ENCODE assay signal across 18 mouse cellular contexts in the genomic region with DNA sequence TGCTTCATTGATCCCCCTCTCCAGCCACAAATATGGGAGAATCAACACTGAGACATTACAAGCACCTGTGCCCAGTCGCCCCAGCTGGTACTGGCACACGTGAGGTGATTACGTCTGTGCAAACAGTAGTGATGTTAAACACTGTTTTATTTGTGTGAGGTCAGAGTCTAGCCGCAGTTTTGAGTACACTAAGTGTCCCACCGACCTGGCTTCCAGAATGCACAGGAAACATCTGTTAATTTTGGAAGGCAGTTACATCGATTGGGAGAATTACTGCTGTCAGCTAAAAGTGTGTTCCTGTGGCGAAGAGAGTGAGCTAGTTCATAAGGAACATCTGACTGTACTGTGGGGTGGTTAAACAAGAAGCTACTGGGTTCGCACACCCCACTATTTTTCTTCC. TPM values are rescaled to one million over a fixed set of nuclear protein-coding genes. Genes with fewer than 3 reads are reported as not detected.
DNase-seq lines count a peak whose midpoint lies in the region; ATAC-seq and TF ChIP-seq lines count a peak whose summit lies in the region.
"Had no signal": no experiment of that assay in that cellular context is flagged by ENCODE, and none has a peak within 500 bp of the region (broad histone marks: within the 10 kb centered on the region; RNA-seq: fewer than 3 reads in every experiment).

No protein-coding gene starts in this region.

- TF ChIP-seq CTCF in heart, adult 2 months (IDR thresholded peaks at IDR 0.05) = no peak

- no peak overlapping the region for H3K4me3 ChIP-seq in heart, adult 2 months
- H3K4me3 ChIP-seq in brown adipose tissue, adult 24 weeks (ENCODE audit: insufficient read depth, low read depth, low read length) = no peak overlapping the region
- H3K4me3 ChIP-seq in limb, embryonic 13.5 days = no peak overlapping the region
- H3K4me3 ChIP-seq: embryonic facial prominence, embryonic 10.5 days; erythroblast, embryonic 14.5 days; kidney, embryonic 15.5 days; limb, embryonic 15.5 days had no signal

- H3K4me1 ChIP-seq in heart, adult 2 months (ENCODE audit: control insufficient read depth, insufficient read depth, low read length) = peaks cover 8% of the 10 kb centered on the region
- no peaks in the 10 kb centered on the region for H3K4me1 ChIP-seq in brown adipose tissue, adult 24 weeks (ENCODE audit: control insufficient read depth, insufficient read depth, insufficient read length, low read length)
- H3K4me1 ChIP-seq in limb, embryonic 13.5 days = peaks cover 32% of the 10 kb centered on the region
- H3K4me1 ChIP-seq: kidney, embryonic 15.5 days had no signal

- no peak overlapping the region for H3K27ac ChIP-seq in heart, adult 2 months
- H3K27ac ChIP-seq in brown adipose tissue, adult 24 weeks (replicated peaks; ENCODE audit: low read depth, low read length) = 0 out of 2 replicates have a peak overlapping the region, but pooled peaks have one; percentile 10
- 0 out of 2 replicates have a peak overlapping the region, but pooled peaks have one; percentile 17 for H3K27ac ChIP-seq in limb, embryonic 13.5 days
- H3K27ac ChIP-seq: embryonic facial prominence, embryonic 10.5 days; kidney, embryonic 15.5 days; limb, embryonic 15.5 days had no signal

- no peak overlapping the region for H3K9ac ChIP-seq in heart, adult 2 months (ENCODE audit: low read depth, low read length)
- no peak overlapping the region for H3K9ac ChIP-seq in limb, embryonic 13.5 days
- H3K9ac ChIP-seq: kidney, embryonic 15.5 days; limb, embryonic 15.5 days had no signal

- H3K36me3 ChIP-seq in heart, adult 2 months (ENCODE audit: control insufficient read depth, insufficient read depth, low read length) = no peaks in the 10 kb centered on the region; the same call in 1 of the 2 replicates
- H3K36me3 ChIP-seq in limb, embryonic 13.5 days = no peaks in the 10 kb centered on the region
- H3K36me3 ChIP-seq in splenic B cell, adult 2 months (ENCODE audit: control insufficient read depth, insufficient read depth, low read length, poor library complexity, severe bottlenecking) = no peaks in the 10 kb centered on the region
- H3K36me3 ChIP-seq: kidney, embryonic 15.5 days; limb, embryonic 15.5 days had no signal

- H3K27me3 ChIP-seq in heart, adult 2 months (ENCODE audit: control insufficient read depth, insufficient read depth, low read length) = no peaks in the 10 kb centered on the region
- H3K27me3 ChIP-seq in limb, embryonic 13.5 days = no peaks in the 10 kb centered on the region
- no peaks in the 10 kb centered on the region for H3K27me3 ChIP-seq in splenic B cell, adult 2 months (ENCODE audit: control insufficient read depth, insufficient read depth, low read length, poor library complexity, severe bottlenecking)
- H3K27me3 ChIP-seq: kidney, embryonic 15.5 days; limb, embryonic 15.5 days had no signal

- ATAC-seq in limb, embryonic 13.5 days (ENCODE audit: low FRiP score, low read depth) = no peak
- ATAC-seq: forebrain, embryonic 16.5 days had no signal

- no peaks in the 10 kb centered on the region; the same call in 1 of the 2 replicates for H3K79me2 ChIP-seq in heart, adult 2 months (replicated peaks; ENCODE audit: control insufficient read depth, insufficient read depth, low read length)

- no peak overlapping the region for H3K4me2 ChIP-seq in limb, embryonic 13.5 days (replicated peaks)
- H3K4me2 ChIP-seq: kidney, embryonic 15.5 days; limb, embryonic 15.5 days; midbrain, embryonic 11.5 days had no signal

- intact Hi-C loops in heart, postnatal 10 days (cut with DNase I) = no loop called here
- intact Hi-C loops in heart, adult 2 months (cut with DNase I) = no loop called here

- no peaks in the 10 kb centered on the region for H3K9me3 ChIP-seq in limb, embryonic 13.5 days
- H3K9me3 ChIP-seq: embryonic facial prominence, embryonic 10.5 days; G1E; kidney, embryonic 15.5 days; limb, embryonic 15.5 days had no signal

- no peak for TF ChIP-seq EP300 in heart, adult 2 months (IDR thresholded peaks at IDR 0.05; ENCODE audit: insufficient read depth, low read depth, low read length)

- TF ChIP-seq POLR2A in heart, adult 2 months (IDR thresholded peaks at IDR 0.05; ENCODE audit: insufficient read depth, low read depth, low read length) = no peak

- peak; percentile 30 for DNase-seq in heart, postnatal 10 days
- no peak for DNase-seq in heart, adult 2 months
- peak; percentile 8 for DNase-seq in splenic B cell, adult 2 months (ENCODE audit: low read depth, low spot score)
- DNase-seq in adipocyte (ENCODE audit: low spot score) = no peak
- DNase-seq in right cerebral cortex, postnatal 4 days = no peak
- DNase-seq: adrenal gland, postnatal 10 days; cerebellum, postnatal 10 days; retina, postnatal 1 day; thymus, adult 18-20 months had no signal

- 42% methylated on average over 8 of the region's 8 CpGs for whole genome bisulfite sequencing in heart, adult 2 months
- WGBS in limb, embryonic 13.5 days = 41% methylated on average over 8 of the region's 8 CpGs

RNA-seq across cellular contexts. Expression of a gene that starts 24.4 kb away (rescaled TPM):
- total RNA-seq in heart, postnatal 10 days (2021) = 1 to 10 TPM; 5.9 to 6.0 TPM
- 1 to 10 TPM; 4.9 to 5.8 TPM for total RNA-seq in heart, adult 2 months (2021)
- 1.9 and 3.9 TPM in 2 replicates for polyA plus RNA-seq in heart, adult 2 months (2012; rRNA removed)
- 0.92 and 1.5 TPM in 2 replicates for polyA plus RNA-seq in brown adipose tissue, adult 24 weeks (2012; ENCODE audit: insufficient read depth, insufficient read length, missing spikeins)
- polyA plus RNA-seq in limb, embryonic 13.5 days (2015; fragmentation: Nextera tagmentation; extraction: Ambion mirVana) = 3.3 and 4.0 TPM in 2 replicates

RNA-seq across cellular contexts. Expression of a gene that starts 24.6 kb away (rescaled TPM):
- total RNA-seq in heart, postnatal 10 days (2021) = 10 to 100 TPM; 37.9 to 40.2 TPM
- total RNA-seq in heart, adult 2 months (2021) = 10 to 100 TPM; 38.8 to 45.4 TPM
- 17.4 and 27.9 TPM in 2 replicates for polyA plus RNA-seq in heart, adult 2 months (2012; rRNA removed)
- polyA plus RNA-seq in brown adipose tissue, adult 24 weeks (2012; ENCODE audit: insufficient read depth, insufficient read length, missing spikeins) = 8.2 and 11.4 TPM in 2 replicates
- polyA plus RNA-seq in limb, embryonic 13.5 days (2015; fragmentation: Nextera tagmentation; extraction: Ambion mirVana) = 25.7 and 28.0 TPM in 2 replicates

Comparison
In these comparisons a context has a peak if more than half of its experiments do, and no peak if none do; other contexts are left out.
1. DNase-seq: peak in heart, postnatal 10 days (2 of 2) and splenic B cell, adult 2 months (single experiment); none in heart, adult 2 months (0 of 2), adipocyte (single experiment) and right cerebral cortex, postnatal 4 days (single experiment).